Mouse (Mus musculus) liver, adult 2 months (tissue): ENCODE results near the gene Jund. TPM values are rescaled to one million over a fixed set of nuclear protein-coding genes. Genes with fewer than 3 reads are reported as not detected.

Experiments
- DNase-seq: peaks from one replicate; pipeline ENCODE4 v3.0.0-alpha.2; 2011; ENCODE audit warnings: low read depth, low spot score; ENCODE audit errors: extremely low read depth
- H3K27ac ChIP-seq: fragments of 200-500 bp; replicated peaks from 2 replicates; pipeline ENCODE4 v1.5.1; 2012; ENCODE audit warnings: low read depth, mild to moderate bottlenecking, control low read depth, inconsistent platforms, low read length; ENCODE audit not compliant: insufficient read depth
- H3K27me3 ChIP-seq: fragments of 200-500 bp; 2 replicates; pipeline ENCODE4 v1.6.1; 2012; ENCODE audit warnings: mild to moderate bottlenecking, moderate library complexity, low read length, inconsistent platforms; ENCODE audit not compliant: control insufficient read depth, insufficient read depth
- H3K36me3 ChIP-seq: fragments of 200-500 bp; 2 replicates; pipeline ENCODE4 v1.6.1; 2012; ENCODE audit warnings: low read length, inconsistent platforms; ENCODE audit not compliant: control insufficient read depth, insufficient read depth
- H3K4me1 ChIP-seq: fragments of 200-500 bp; 2 replicates; pipeline ENCODE4 v1.6.1; 2011; ENCODE audit warnings: low read length; ENCODE audit not compliant: control insufficient read depth, insufficient read depth
- H3K4me3 ChIP-seq: fragments of 200-500 bp; 2 replicates; pipeline ENCODE4 v1.5.1; 2011; ENCODE audit warnings: low read depth, mild to moderate bottlenecking, control low read depth, low read length, moderate library complexity; ENCODE audit not compliant: insufficient read depth
- H3K79me2 ChIP-seq: fragments of 200-500 bp; 2 replicates; pipeline ENCODE4 v1.6.1; 2012; ENCODE audit warnings: inconsistent platforms, mild to moderate bottlenecking, low read length, moderate library complexity; ENCODE audit not compliant: control insufficient read depth, insufficient read depth
- H3K9ac ChIP-seq: fragments of 200-500 bp; 2 replicates; pipeline ENCODE4 v1.6.1; 2012; ENCODE audit warnings: low read depth, mild to moderate bottlenecking, control low read depth, inconsistent platforms, low read length
- CTCF ChIP-seq: fragments of 200-500 bp; IDR thresholded peaks from 2 replicates; pipeline ENCODE4 v1.5.1; 2011; ENCODE audit warnings: low read depth, low read length, control low read depth
- POLR2A ChIP-seq: fragments of 200-500 bp; IDR thresholded peaks from 2 replicates; pipeline ENCODE4 v1.6.1; 2011; ENCODE audit warnings: low read length, control low read depth; ENCODE audit not compliant: insufficient read depth; ENCODE audit errors: extremely low read depth
- WGBS: fragments of 180-500 bp; shearing (Covaris S2); methylation state at CpG from one replicate; pipeline ENCODE4 v1.1.7; 2018; 5-methylcytosine and 5-hydroxymethylcytosine counted together
- polyA plus RNA-seq: library from polyadenylated mRNA; depleted of rRNA; stranded (reverse); fragments of >200 nt; gene quantifications from 2 replicates; pipeline ENCODE4 v1.2.3, GENCODE M21; 2012
- total RNA-seq: library from RNA; depleted of rRNA; stranded (reverse); fragments of >200 nt; gene quantifications from 2 replicates; pipeline ENCODE4 v1.2.3, GENCODE M21; 2014

Gene Jund
- total and polyA plus RNA-seq, 2 experiments = 26.6 to 120 TPM

DNA sequence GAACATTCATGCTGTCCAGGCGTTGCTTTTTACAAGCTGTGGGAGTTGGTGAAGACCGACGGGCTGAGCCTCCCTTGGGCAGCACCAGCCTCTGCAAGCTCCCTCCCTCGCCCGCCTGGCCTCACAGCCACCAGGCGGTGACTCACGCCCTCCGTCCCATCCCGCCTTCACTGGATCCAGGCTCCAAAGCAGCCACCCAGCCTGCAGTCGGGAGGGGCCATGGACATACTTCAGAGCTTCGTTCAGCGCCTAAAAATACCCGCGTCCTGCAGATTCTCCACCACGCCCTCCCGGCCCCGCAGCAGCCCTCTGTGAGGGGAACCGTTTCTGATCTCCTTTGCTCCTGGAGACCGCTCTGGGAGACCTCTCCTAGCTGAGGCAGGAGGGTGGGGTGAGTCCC lies 16.6 kb upstream of the Jund start:
- WGBS = 70% methylated on average over 19 of the region's 19 CpGs
- Histone ChIP-seq H3K4me1 (peaks cover 17% of the 10 kb centered on the region), H3K27me3 (no peaks in the 10 kb centered on the region), H3K27ac (no peak overlapping the region), H3K9ac (no peak overlapping the region), H3K4me3 (no peak overlapping the region), H3K36me3 (no peaks in the 10 kb centered on the region), H3K79me2 (no peaks in the 10 kb centered on the region)
- DNase-seq = no peak
- TF ChIP-seq CTCF (no peak), POLR2A (no peak)

DNA sequence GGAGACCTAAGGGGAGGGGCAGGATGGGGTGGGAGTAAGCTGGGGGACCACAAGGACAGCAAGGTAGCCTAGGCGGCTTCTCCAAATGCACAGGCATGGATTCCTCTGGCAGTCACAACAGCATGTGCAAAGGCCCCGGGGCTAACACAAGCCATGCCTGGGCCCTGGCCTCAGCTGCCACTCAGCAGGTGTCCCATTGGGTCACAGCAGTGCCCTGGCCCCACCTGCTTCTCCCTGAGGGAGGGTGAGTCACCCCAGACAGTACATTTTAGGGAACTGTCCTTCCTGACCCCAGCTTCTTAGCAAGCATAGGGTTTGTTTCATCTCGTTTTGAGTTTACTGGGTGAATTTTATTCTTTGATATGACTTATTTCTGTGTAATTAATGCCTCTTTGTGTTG lies 16.1 kb upstream of the Jund start:
- Histone ChIP-seq H3K9ac (no peak overlapping the region), H3K4me1 (peaks cover 21% of the 10 kb centered on the region), H3K36me3 (no peaks in the 10 kb centered on the region), H3K27ac (no peak overlapping the region), H3K4me3 (no peak overlapping the region), H3K27me3 (no peaks in the 10 kb centered on the region), H3K79me2 (no peaks in the 10 kb centered on the region)
- TF ChIP-seq CTCF = no peak
- no peak for TF ChIP-seq POLR2A
- no peak for DNase-seq
- 80% methylated on average over 3 of the region's 3 CpGs for WGBS

DNA sequence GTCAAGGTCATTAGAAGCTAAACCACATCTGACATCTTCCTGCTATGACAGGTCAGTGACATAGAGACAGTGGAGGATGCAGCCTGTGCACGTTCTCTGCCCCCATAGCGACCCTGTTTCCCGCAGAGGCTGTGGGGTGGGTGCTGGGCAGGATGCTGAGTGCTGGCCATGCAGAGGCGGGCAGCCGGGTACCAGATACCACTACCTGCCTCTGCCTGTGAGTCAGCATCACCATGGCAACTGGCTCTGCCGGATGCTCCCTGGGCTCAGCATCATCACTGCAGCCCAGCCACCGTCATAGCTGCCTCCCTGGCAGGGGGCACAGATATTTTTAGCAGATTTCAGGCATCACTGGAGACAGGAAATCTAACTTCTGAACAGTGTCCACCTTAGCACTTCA lies 14.5 kb upstream of the Jund start:
- Histone ChIP-seq H3K36me3 (no peaks in the 10 kb centered on the region), H3K79me2 (no peaks in the 10 kb centered on the region), H3K9ac (no peak overlapping the region), H3K4me1 (peaks cover 18% of the 10 kb centered on the region), H3K4me3 (no peak overlapping the region), H3K27ac (no peak overlapping the region), H3K27me3 (no peaks in the 10 kb centered on the region)
- WGBS = 55% methylated on average over 7 of the region's 7 CpGs
- TF ChIP-seq POLR2A (no peak), CTCF (no peak)
- no peak for DNase-seq

DNA sequence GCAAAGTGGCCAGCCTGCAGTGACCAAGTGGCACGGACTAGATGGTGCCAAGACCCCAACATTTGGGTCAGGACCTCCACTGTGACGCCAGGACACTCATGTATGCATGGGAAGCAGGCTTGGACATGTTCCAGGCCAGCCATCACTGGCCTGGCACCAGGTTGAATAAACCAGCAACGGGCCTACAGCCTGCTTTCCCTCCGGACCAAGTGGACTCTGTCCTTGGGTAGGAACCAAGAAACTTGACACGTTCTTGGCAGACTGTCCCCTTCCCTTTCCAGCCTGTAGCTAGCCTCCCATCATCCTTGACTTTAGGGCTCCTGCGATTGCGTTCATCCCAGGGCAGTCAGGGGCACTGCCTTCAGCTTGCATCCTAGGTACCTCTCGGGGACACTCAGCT lies 11.2 kb upstream of the Jund start:
- Histone ChIP-seq H3K4me1 (peaks cover 14% of the 10 kb centered on the region), H3K27me3 (no peaks in the 10 kb centered on the region), H3K36me3 (no peaks in the 10 kb centered on the region), H3K4me3 (no peak overlapping the region), H3K9ac (0 out of 2 replicates have a peak overlapping the region, but pooled peaks have one; percentile 1), H3K79me2 (no peaks in the 10 kb centered on the region), H3K27ac (peak overlapping the region; percentile 30)
- DNase-seq = peak; percentile 94
- WGBS = 13% methylated on average over 8 of the region's 8 CpGs
- TF ChIP-seq CTCF (no peak), POLR2A (no peak)

DNA sequence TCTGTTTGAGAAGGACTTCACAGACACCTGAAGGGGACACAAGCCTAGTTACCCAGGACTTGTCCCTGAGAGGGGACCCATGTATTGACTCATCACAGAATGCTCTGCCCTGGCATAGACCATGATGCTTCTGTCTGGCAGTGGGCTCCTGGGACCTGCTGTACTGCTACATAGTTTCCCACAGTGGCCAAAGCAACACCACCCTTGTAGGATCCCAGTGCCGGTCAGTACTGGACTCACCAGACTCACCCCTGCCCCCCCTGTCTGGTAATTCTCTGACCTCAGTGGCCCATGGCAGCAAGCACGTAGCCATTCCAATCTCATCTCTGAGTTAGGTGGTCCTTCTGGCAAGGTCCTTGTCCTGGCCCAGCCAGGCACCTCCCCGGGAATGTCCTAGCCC lies 10.6 kb upstream of the Jund start:
- DNase-seq = no peak
- 95% methylated on average over 3 of the region's 3 CpGs for WGBS

DNA sequence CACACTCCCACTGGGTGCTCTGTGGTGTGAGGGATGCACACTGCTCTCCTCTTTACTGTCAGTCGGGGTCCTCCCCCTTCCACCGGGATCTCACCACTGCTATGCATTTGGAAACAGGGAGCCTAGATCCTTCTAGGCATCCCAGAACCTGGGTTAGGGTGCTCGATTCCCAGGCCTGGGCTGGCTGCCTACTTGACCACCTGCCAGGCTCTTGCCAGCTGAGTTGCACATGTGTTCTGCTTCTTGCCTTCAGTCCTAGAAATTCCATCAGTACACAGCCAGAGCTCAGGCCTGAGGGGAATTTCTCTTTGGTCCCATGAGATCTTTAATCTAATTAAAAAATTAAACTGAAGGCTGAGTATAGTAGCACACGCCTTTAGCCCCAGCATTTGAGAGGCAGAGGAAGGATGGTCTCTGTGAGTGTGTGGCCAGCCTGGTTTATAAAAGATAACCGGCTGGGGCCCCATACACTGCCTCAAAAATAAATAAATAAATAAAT lies 8.8 kb upstream of the Jund start:
- H3K9ac ChIP-seq = no peak overlapping the region
- TF ChIP-seq CTCF (no peak), POLR2A (no peak)
- no peaks in the 10 kb centered on the region for H3K27me3 ChIP-seq
- H3K79me2 ChIP-seq = no peaks in the 10 kb centered on the region
- no peak overlapping the region for H3K4me3 ChIP-seq
- peaks cover 14% of the 10 kb centered on the region for H3K4me1 ChIP-seq
- H3K36me3 ChIP-seq = no peaks in the 10 kb centered on the region
- no peak overlapping the region for H3K27ac ChIP-seq
- WGBS = 78% methylated on average over 5 of the region's 5 CpGs
- no peak for DNase-seq

More for the DNA sequence above, 10.6 kb upstream of the Jund start:
- Histone ChIP-seq H3K79me2 (no peaks in the 10 kb centered on the region), H3K36me3 (no peaks in the 10 kb centered on the region), H3K27ac (no peak overlapping the region), H3K4me1 (peaks cover 14% of the 10 kb centered on the region), H3K9ac (no peak overlapping the region), H3K27me3 (no peaks in the 10 kb centered on the region), H3K4me3 (no peak overlapping the region)
- TF ChIP-seq CTCF (no peak), POLR2A (no peak)
